Mouse (Mus musculus): ENCODE measurements around the gene Senp7. TPM values are rescaled to one million over a fixed set of nuclear protein-coding genes. Genes with fewer than 3 reads are reported as not detected.
"Not testable (repeated sequence)": the region's sequence is repeated elsewhere in the genome, so short reads cannot be mapped to it uniquely, and the experiment has no call there.

Gene Senp7
- total RNA-seq, 2 experiments from 2014 or later, result 41.8 to 42.5 TPM

- DNase-seq (ENCODE audit: low spot score in 2 of 2), result no peak
- intact Hi-C loops (cut with DNase I), result no loop called here
Measured at GRCm38 (mm10) chr16:56117327-56118180, 69.4 kb downstream of the Senp7 start.

- intact Hi-C loops (cut with DNase I), result no loop called here
- no peak for DNase-seq (ENCODE audit: low spot score in 2 of 2)
Measured at GRCm38 (mm10) chr16:56122517-56122916, 74.4 kb downstream of the Senp7 start.

GRCm38 (mm10) chr16:56124045-56124444, 75.9 kb downstream of the Senp7 start:
- intact Hi-C loops (cut with DNase I), result no loop called here
- no peak for DNase-seq (ENCODE audit: low spot score in 2 of 2)

- intact Hi-C loops (cut with DNase I), result loop anchor here (5.0 kb wide), 1 partner anchor 179 kb away; no protein-coding TSS in a partner anchor
Measured at GRCm38 (mm10) chr16:56131666-56132065, 83.5 kb downstream of the Senp7 start.

GRCm38 (mm10) chr16:56134149-56134548, 86.0 kb downstream of the Senp7 start:
- intact Hi-C loops (cut with DNase I), result loop anchor here (5.0 kb wide), 1 partner anchor 182 kb away; no protein-coding TSS in a partner anchor
- DNase-seq (ENCODE audit: low spot score in 2 of 2), result no peak

More at GRCm38 (mm10) chr16:56131666-56132065, 83.5 kb downstream of the Senp7 start:
- DNase-seq (ENCODE audit: low spot score in 2 of 2), result peak in 1 of 2 experiments; percentile 22

- DNase-seq (ENCODE audit: low spot score in 2 of 2); intact Hi-C loops (cut with DNase I): not testable (repeated sequence)
Measured at GRCm38 (mm10) chr16:56137672-56138071, 89.5 kb downstream of the Senp7 start.

- DNase-seq (ENCODE audit: low spot score in 2 of 2), result no peak
- intact Hi-C loops (cut with DNase I), result no loop called here
Measured at GRCm38 (mm10) chr16:56139921-56140320, 91.8 kb downstream of the Senp7 start.

GRCm38 (mm10) chr16:56144876-56145555, 96.9 kb downstream of the Senp7 start:
- intact Hi-C loops (cut with DNase I), result no loop called here
- DNase-seq (ENCODE audit: low spot score in 2 of 2), result no peak

- intact Hi-C loops (cut with DNase I), result no loop called here
- DNase-seq (ENCODE audit: low spot score in 2 of 2), result no peak
Measured at GRCm38 (mm10) chr16:56147679-56148078, 99.5 kb downstream of the Senp7 start.

- intact Hi-C loops (cut with DNase I), result no loop called here
- no peak for DNase-seq (ENCODE audit: low spot score in 2 of 2)
Measured at GRCm38 (mm10) chr16:56163466-56163865, 115.3 kb downstream of the Senp7 start.

- intact Hi-C loops (cut with DNase I), result loop anchor here (5.0 kb wide), 1 partner anchor 507 kb away; no protein-coding TSS in a partner anchor
- DNase-seq (ENCODE audit: low spot score in 2 of 2), result no peak
Measured at GRCm38 (mm10) chr16:56170247-56170646, 122.1 kb downstream of the Senp7 start.

- intact Hi-C loops (cut with DNase I), result no loop called here
- peak in 1 of 2 experiments; percentile 32 for DNase-seq (ENCODE audit: low spot score in 2 of 2)
Measured at GRCm38 (mm10) chr16:56175867-56176581, 127.9 kb downstream of the Senp7 start.

GRCm38 (mm10) chr16:56186863-56187262, 138.7 kb downstream of the Senp7 start:
- intact Hi-C loops (cut with DNase I), result no loop called here
- DNase-seq (ENCODE audit: low spot score in 2 of 2), result no peak

GRCm38 (mm10) chr16:56188198-56188597, 140.1 kb downstream of the Senp7 start:
- intact Hi-C loops (cut with DNase I), result no loop called here
- DNase-seq (ENCODE audit: low spot score in 2 of 2), result peak; percentile 14 to 40

GRCm38 (mm10) chr16:56204051-56204450, 155.9 kb downstream of the Senp7 start, which contains the start of gene Impg2:
Impg2 (plus strand) TSS chr16:56204313.
- intact Hi-C loops (cut with DNase I), result no loop called here

GRCm38 (mm10) chr16:56212740-56213139, 164.6 kb downstream of the Senp7 start:
- DNase-seq (ENCODE audit: low spot score in 2 of 2), result no peak
- intact Hi-C loops (cut with DNase I), result no loop called here

More at GRCm38 (mm10) chr16:56204051-56204450, 155.9 kb downstream of the Senp7 start, which contains the start of gene Impg2:
- DNase-seq (ENCODE audit: low spot score in 2 of 2), result no peak

- intact Hi-C loops (cut with DNase I), result no loop called here
- DNase-seq (ENCODE audit: low spot score in 2 of 2), result no peak
Measured at GRCm38 (mm10) chr16:56227686-56228085, 179.5 kb downstream of the Senp7 start.

GRCm38 (mm10) chr16:56229455-56229854, 181.3 kb downstream of the Senp7 start:
- no peak for DNase-seq (ENCODE audit: low spot score in 2 of 2)
- intact Hi-C loops (cut with DNase I), result no loop called here

- intact Hi-C loops (cut with DNase I), result no loop called here
- peak; percentile 6 to 23 for DNase-seq (ENCODE audit: low spot score in 2 of 2)
Measured at GRCm38 (mm10) chr16:56231300-56231699, 183.2 kb downstream of the Senp7 start.

GRCm38 (mm10) chr16:56232736-56233135, 184.6 kb downstream of the Senp7 start:
- intact Hi-C loops (cut with DNase I), result no loop called here
- no peak for DNase-seq (ENCODE audit: low spot score in 2 of 2)

Measured in left cerebral cortex, postnatal 25 days (tissue).